Mouse (Mus musculus): ENCODE measurements around the gene Myt1.

Myt1 gene

GRCm38 (mm10) chr2:181763006-181763830 lies at the start of gene Myt1:
Gene Myt1, plus strand, starts transcription at chr2:181763332.
- DNase-seq: peak; percentile 88

GRCm38 (mm10) chr2:181713749-181714148 lies 49.4 kb upstream of the Myt1 start:
- peak; percentile 51 for DNase-seq

GRCm38 (mm10) chr2:181714903-181715326 lies 48.2 kb upstream of the Myt1 start, which contains the start of gene Oprl1:
Gene Oprl1, plus strand, starts transcription at chr2:181715016.
- peak; percentile 60 for DNase-seq

GRCm38 (mm10) chr2:181715382-181715781 lies 47.8 kb upstream of the Myt1 start:
- no peak for DNase-seq

- no peak for DNase-seq
These were observed 46.1 kb upstream of the Myt1 start for GRCm38 (mm10) chr2:181716991-181717390.

- DNase-seq: no peak
These were observed 43.1 kb upstream of the Myt1 start for GRCm38 (mm10) chr2:181720061-181720460.

- no peak for DNase-seq
These were observed 41.9 kb upstream of the Myt1 start for GRCm38 (mm10) chr2:181721200-181721599.

GRCm38 (mm10) chr2:181722213-181722612 lies 40.9 kb upstream of the Myt1 start:
- peak; percentile 71 for DNase-seq

GRCm38 (mm10) chr2:181727659-181728262 lies 35.4 kb upstream of the Myt1 start:
- DNase-seq: peak; percentile 7

- DNase-seq: peak; percentile 23
These were observed 33.1 kb upstream of the Myt1 start for GRCm38 (mm10) chr2:181730051-181730450.

GRCm38 (mm10) chr2:181752626-181753025 lies 10.5 kb upstream of the Myt1 start:
- no peak for DNase-seq

GRCm38 (mm10) chr2:181758147-181758725 lies 4.9 kb upstream of the Myt1 start:
- no peak for DNase-seq

- peak; percentile 90 for DNase-seq
These were observed 4.1 kb upstream of the Myt1 start for GRCm38 (mm10) chr2:181759041-181759440.

GRCm38 (mm10) chr2:181763886-181764527 lies 875 bp downstream of the Myt1 start:
- DNase-seq: peak; percentile 86

GRCm38 (mm10) chr2:181764600-181764999 lies 1.5 kb downstream of the Myt1 start:
- peak; percentile 79 for DNase-seq

- DNase-seq: no peak
These were observed 2.1 kb downstream of the Myt1 start for GRCm38 (mm10) chr2:181765251-181765650.

- DNase-seq: peak; percentile 91
These were observed 3.8 kb downstream of the Myt1 start for GRCm38 (mm10) chr2:181766672-181767557.

GRCm38 (mm10) chr2:181768451-181768850 lies 5.3 kb downstream of the Myt1 start:
- no peak for DNase-seq

- DNase-seq: no peak
These were observed 6.3 kb downstream of the Myt1 start for GRCm38 (mm10) chr2:181769397-181769796.

GRCm38 (mm10) chr2:181773203-181773602 lies 10.1 kb downstream of the Myt1 start:
- DNase-seq: no peak

- DNase-seq: peak; percentile 81
These were observed 12.7 kb downstream of the Myt1 start for GRCm38 (mm10) chr2:181775786-181776185.

GRCm38 (mm10) chr2:181777715-181778114 lies 14.6 kb downstream of the Myt1 start:
- no peak for DNase-seq
